Mouse (Mus musculus) liver, postnatal 0 days (tissue): Measurements from ENCODE around the gene Inca1.

Experiments
- CTCF ChIP-seq: sonication (generic); IDR thresholded peaks from 2 replicates; pipeline ENCODE4 v1.5.1; 2016; ENCODE audit warnings: antibody characterized with exemption, low read depth
- EP300 ChIP-seq: IDR thresholded peaks from 2 replicates; pipeline ENCODE4 v1.6.1; 2016; ENCODE audit warnings: antibody characterized with exemption, low read depth, mild to moderate bottlenecking

DNA sequence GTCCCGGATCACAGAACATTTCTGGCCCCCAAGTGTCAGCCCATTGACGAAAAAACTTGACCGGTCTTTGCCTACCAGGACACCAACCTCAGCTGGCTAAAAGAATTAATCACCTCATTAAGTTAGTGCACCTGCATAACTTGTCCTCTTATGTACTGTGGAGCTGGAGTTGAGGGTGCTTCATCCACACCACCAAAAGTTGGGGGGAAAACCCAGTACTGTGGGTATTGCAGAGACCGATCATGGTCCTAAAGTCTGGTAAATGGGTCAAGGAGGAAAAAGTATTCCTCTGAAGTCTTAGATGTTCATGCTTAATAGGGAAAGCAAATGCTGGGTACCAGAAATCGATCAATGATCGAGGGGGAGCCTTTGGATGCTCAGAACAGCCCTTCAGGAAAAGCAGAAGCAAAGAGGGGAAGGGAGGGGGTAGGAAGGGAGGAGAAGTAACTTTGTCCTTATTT is 47.0 kb downstream of the Inca1 start:
- no peak for TF ChIP-seq CTCF
- TF ChIP-seq EP300, result no peak
